Mouse (Mus musculus) ES-CJ7 (cell line): ENCODE measurements around the gene Hist1h1t.

Experiments
- DNase-seq: peaks from one replicate; pipeline ENCODE4 v3.0.0; 2011; ENCODE audit warnings: low read depth, low spot score

The Hist1h1t gene

DNA sequence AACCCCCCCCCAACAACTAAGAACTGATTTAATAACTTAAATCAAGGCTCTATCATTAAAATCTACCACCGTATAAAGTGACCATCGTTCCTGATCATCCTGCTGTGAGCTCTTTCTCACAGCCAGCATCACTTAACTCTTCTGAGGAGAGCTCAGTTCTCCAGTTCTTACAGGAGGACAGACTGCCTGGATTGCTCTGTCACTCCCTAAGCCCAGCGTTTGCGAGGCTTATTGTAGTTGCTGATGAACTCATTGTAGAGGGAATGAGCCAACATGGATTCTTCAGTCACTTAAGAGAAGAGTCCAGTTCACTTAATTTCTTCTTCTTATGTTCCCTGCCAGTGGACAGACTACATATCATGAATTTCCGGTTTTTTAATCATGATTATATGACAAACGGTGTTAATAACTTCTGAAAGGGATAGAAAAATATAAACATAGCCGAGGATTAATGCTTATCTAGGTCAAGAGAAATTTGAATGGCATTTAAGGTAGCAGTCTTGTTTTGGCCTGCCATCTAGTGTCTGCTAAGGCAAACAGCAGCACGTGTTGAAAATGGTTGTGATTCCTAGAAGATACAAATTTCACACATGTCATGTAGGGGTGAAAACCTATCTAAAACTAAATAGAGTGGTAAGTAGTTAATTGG, 36.7 kb downstream of the Hist1h1t start:
- peak; percentile 49 for DNase-seq

DNA sequence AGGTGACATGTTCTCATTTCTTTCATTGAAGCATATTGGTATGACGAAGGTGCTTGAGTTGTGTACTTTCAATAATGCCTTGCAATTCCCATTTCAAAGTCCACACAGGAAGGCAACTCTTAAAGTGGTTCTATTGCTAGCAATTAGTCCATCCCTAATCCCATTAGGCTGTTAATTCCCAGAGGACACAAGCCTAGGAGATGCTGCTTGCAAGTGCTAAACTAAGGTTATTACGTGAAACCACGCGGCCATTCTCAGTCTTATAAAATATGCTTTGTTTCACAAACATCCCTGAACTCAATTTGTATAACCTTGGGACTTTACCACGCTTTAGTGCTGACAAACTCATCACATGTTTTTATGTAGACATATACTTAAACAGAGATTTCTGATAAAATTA, 41.5 kb downstream of the Hist1h1t start:
- DNase-seq = no peak

- DNase-seq = no peak
These were observed 42.4 kb downstream of the Hist1h1t start for GRCm38 (mm10) chr13:23738041-23738440.

DNA sequence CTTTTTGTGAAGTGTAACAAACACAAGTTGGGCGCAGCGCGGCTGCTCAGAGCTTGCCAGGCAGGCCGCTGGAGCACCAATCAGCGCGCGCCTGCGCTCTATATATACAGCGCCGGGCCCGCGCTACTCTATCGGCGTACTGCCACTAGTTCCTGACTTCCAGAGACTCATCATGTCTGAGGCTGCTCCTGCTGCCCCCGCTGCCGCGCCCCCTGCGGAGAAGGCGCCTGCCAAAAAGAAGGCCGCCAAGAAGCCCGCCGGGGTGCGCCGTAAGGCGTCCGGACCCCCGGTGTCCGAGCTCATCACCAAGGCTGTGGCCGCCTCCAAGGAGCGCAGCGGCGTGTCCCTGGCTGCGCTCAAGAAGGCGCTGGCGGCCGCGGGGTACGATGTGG, 43.1 kb downstream of the Hist1h1t start, which contains the start of gene Hist1h1c:
TSS of gene Hist1h1c (plus strand) at position 132 of the 392 bp plus-strand sequence.
- DNase-seq = peak; percentile 93

GRCm38 (mm10) chr13:23739069-23739921, 43.7 kb downstream of the Hist1h1t start:
- peak; percentile 97 for DNase-seq

DNA sequence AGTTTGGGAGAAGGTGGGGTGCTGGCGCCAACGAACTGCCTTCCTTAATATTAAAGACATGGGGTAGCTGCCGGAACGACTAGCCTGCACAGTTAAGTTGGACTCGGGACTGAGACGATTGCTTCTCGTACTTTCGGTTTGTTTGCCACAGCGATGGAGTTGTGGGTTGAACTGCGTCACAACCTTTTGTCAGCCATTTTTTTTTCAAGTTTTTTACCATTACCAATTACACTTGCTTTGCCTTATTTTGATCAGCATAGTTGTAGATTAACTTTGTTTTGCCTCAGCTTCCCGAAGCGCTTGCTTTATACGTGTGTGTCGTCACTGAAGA, 44.3 kb downstream of the Hist1h1t start:
- DNase-seq = no peak

DNA sequence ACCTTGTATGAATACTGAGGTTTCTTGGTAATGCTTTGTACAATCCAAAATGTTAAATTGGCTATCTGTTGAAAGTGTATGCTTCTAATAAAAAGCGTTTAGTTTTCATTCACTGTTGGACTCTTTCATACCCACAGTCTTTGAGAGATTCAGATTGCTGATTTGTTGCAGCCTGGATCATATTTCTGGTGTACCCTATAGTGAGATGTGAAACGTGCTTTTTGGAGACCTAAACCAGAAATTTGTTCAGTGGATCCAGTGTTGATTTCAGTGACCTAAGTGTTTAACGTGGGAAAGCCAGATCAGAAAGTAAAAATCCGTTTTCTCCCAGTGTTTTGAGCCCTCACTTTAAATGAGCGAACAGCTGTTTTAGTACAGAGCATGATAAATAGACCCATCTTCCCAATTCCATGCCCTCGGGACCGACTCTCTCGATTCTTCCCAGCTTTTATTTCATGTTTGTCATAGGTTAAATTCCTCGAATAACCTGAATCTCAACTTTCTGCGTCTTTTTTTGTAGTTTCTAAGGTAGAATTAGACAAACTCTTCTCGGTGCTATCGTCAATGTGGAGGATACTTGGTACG, 44.7 kb downstream of the Hist1h1t start:
- peak; percentile 38 for DNase-seq

DNA sequence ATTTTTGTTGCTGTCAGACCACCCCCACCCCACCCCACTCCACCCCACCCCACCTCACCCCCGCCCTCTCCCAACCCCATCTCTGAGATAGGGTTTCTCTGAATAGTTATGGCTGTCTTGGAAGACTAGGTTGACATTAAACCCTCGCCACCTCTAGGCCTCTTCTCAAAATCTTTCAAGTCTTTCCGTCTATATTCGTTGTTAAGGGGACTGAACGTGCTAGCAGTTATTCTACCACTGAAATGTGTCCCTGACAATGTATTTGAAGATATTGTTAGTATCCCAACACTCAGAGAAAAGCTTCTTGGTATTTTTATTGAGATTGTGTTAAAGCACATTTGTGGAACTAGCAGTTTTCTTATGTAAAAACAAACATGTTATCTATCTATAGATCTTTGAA, 45.3 kb downstream of the Hist1h1t start:
- no peak for DNase-seq

DNA sequence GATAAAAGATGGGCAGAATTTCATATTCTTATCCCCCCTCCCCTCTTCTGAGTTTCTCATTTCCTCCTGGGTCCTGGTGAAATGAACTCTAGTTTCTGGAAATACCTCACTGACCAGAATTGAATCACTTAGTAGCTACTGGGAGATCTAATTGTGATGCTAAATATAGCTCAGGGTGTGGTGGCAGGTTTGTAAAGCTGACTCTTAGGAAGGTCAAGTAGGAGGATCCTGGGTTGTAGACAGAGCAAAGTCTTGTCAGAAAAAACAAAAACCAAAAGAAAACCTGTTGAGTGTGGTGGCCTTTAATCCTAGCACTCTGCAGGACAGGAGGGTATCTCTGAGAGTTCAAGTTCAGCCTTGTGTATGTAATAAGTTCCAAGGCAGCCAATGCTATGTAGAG, 46.4 kb downstream of the Hist1h1t start:
- DNase-seq = peak; percentile 96

DNA sequence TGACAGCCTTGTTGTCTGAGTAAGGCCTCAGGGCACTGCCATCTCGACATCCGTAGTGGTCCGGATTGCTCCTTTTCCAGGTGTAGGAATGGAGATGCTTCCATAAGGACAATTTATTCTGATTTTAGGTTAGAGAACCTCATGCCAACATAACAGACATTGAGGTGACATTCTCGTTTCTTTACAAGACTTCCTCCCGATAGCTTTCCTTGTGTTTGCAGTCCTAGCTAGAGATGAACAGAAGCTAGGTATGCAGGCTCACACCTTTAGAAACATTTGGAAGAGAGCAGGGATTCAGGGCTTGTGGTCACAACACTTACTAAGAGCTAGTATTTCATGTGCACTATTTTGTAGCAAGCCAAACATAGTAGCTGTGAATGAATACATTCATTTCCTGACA, 47.6 kb downstream of the Hist1h1t start:
- DNase-seq = peak; percentile 40

- DNase-seq = peak; percentile 63
These were observed 48.3 kb downstream of the Hist1h1t start for GRCm38 (mm10) chr13:23743963-23744362.

GRCm38 (mm10) chr13:23744421-23745380, 49.1 kb downstream of the Hist1h1t start:
- peak; percentile 77 for DNase-seq

- DNase-seq = peak; percentile 96
These were observed 50.0 kb downstream of the Hist1h1t start, which contains the start of gene Hist1h3c for GRCm38 (mm10) chr13:23745381-23746161. Gene Hist1h3c (minus strand): TSS chr13:23745602.
